Mouse (Mus musculus) megakaryocyte-erythroid progenitor cell, adult 5-6 weeks (primary cell): Measurements from ENCODE around the gene Gm45208. TPM values are rescaled to one million over a fixed set of nuclear protein-coding genes. Genes with fewer than 3 reads are reported as not detected.

Source experiments
- ATAC-seq: replicated peaks from 2 replicates; pipeline ENCODE4 v1.8.0; 2016; ENCODE audit warnings: mild to moderate bottlenecking, inconsistent platforms; ENCODE audit not compliant: severe bottlenecking, poor library complexity, low FRiP score, low TSS enrichment
- total RNA-seq, 2 experiments: library from RNA; stranded (forward) in 1 of 2; stranded (reverse) in 1 of 2; fragments of 200-1000, 215-1000 nt in 1 of 2; fragments of >200 nt in 1 of 2; fragmentation: Nextera tagmentation in 1 of 2; gene quantifications; 2 replicates each; pipeline ENCODE4 v1.2.3; 2014 to 2017

The Gm45208 gene
- total RNA-seq, 2 experiments from 2014 or later = not detected

- ATAC-seq = no peak
These were observed 2.1 kb downstream of the Gm45208 start for GRCm38 (mm10) chrX:7724135-7724534.

- ATAC-seq = no peak
These were observed 3.8 kb downstream of the Gm45208 start for GRCm38 (mm10) chrX:7725841-7726240.

GRCm38 (mm10) chrX:7727176-7727575 is 5.1 kb downstream of the Gm45208 start:
- ATAC-seq = no peak

GRCm38 (mm10) chrX:7728215-7728921 is 6.3 kb downstream of the Gm45208 start, which contains the start of gene Praf2:
Gene Praf2, plus strand, starts transcription at chrX:7728439.
- peak; percentile 96 for ATAC-seq

- no peak for ATAC-seq
These were observed 6.8 kb downstream of the Gm45208 start for GRCm38 (mm10) chrX:7728922-7729265.

GRCm38 (mm10) chrX:7733571-7734156 is 11.6 kb downstream of the Gm45208 start:
- ATAC-seq = peak; percentile 95

GRCm38 (mm10) chrX:7739336-7740081 is 17.5 kb downstream of the Gm45208 start:
- ATAC-seq = no peak

- no peak for ATAC-seq
These were observed 18.2 kb downstream of the Gm45208 start for GRCm38 (mm10) chrX:7740082-7740819.

- 0 out of 2 replicates have a peak, but pooled peaks have one; percentile 50 for ATAC-seq
These were observed 19.1 kb downstream of the Gm45208 start for GRCm38 (mm10) chrX:7741103-7741502.

GRCm38 (mm10) chrX:7743470-7743869 is 21.4 kb downstream of the Gm45208 start:
- peak; percentile 44; the same call in 1 of the 2 replicates for ATAC-seq

GRCm38 (mm10) chrX:7744940-7745339 is 22.9 kb downstream of the Gm45208 start:
- ATAC-seq = no peak

GRCm38 (mm10) chrX:7745429-7745828 is 23.4 kb downstream of the Gm45208 start:
- ATAC-seq = no peak

- peak; percentile 37; the same call in 1 of the 2 replicates for ATAC-seq
These were observed 28.5 kb downstream of the Gm45208 start, which contains the start of gene Ccdc120 for GRCm38 (mm10) chrX:7750432-7751116. Gene Ccdc120, minus strand, starts transcription at chrX:7750905.

- peak; percentile 87 for ATAC-seq
These were observed 31.6 kb downstream of the Gm45208 start for GRCm38 (mm10) chrX:7753627-7754026.

GRCm38 (mm10) chrX:7762137-7762920 is 40.3 kb downstream of the Gm45208 start, which contains the start of gene Tfe3:
Gene Tfe3, plus strand, starts transcription at chrX:7762560.
- ATAC-seq = peak; percentile 96

GRCm38 (mm10) chrX:7762921-7763197 is 40.8 kb downstream of the Gm45208 start:
- no peak for ATAC-seq

GRCm38 (mm10) chrX:7763631-7764393 is 41.8 kb downstream of the Gm45208 start:
- peak; percentile 34 for ATAC-seq
